Mouse (Mus musculus) thymus, adult 2 months (tissue): ENCODE results near the gene Ckap2. TPM values are rescaled to one million over a fixed set of nuclear protein-coding genes. Genes with fewer than 3 reads are reported as not detected.
"Not testable (repeated sequence)": the region's sequence is repeated elsewhere in the genome, so short reads cannot be mapped to it uniquely, and the experiment has no call there.

Experiments
- DNase-seq: peaks from one replicate; pipeline ENCODE4 v3.0.0; 2021
- H3K27ac ChIP-seq: fragments of 200-500 bp; 2 replicates; pipeline ENCODE4 v1.5.1; 2012; ENCODE audit warnings: low read length, control low read depth; ENCODE audit not compliant: control insufficient read depth, insufficient read depth
- H3K27me3 ChIP-seq: fragments of 200-500 bp; 2 replicates; pipeline ENCODE4 v1.6.1; 2012; ENCODE audit warnings: mild to moderate bottlenecking, low read length, moderate library complexity, mixed read lengths; ENCODE audit not compliant: control insufficient read depth, insufficient read depth
- H3K36me3 ChIP-seq: fragments of 200-500 bp; 2 replicates; pipeline ENCODE4 v1.6.1; 2012; ENCODE audit warnings: mild to moderate bottlenecking, low read length, moderate library complexity; ENCODE audit not compliant: control insufficient read depth, insufficient read depth
- H3K4me1 ChIP-seq: fragments of 200-500 bp; replicated peaks from 2 replicates; pipeline ENCODE4 v1.6.1; 2012; ENCODE audit warnings: low read length; ENCODE audit not compliant: control insufficient read depth, insufficient read depth
- H3K4me3 ChIP-seq: fragments of 200-500 bp; 2 replicates; pipeline ENCODE4 v1.5.1; 2012; ENCODE audit warnings: mild to moderate bottlenecking, low read length, control low read depth, moderate library complexity; ENCODE audit not compliant: control insufficient read depth, insufficient read depth
- CTCF ChIP-seq: fragments of 200-500 bp; IDR thresholded peaks from 2 replicates; pipeline ENCODE4 v1.5.1; 2012; ENCODE audit warnings: mild to moderate bottlenecking, control low read depth, low read length, moderate library complexity, borderline replicate concordance; ENCODE audit not compliant: control insufficient read depth, poor library complexity, insufficient read depth; ENCODE audit errors: extremely low read depth
- POLR2A ChIP-seq: fragments of 200-500 bp; IDR thresholded peaks from 2 replicates; pipeline ENCODE4 v1.6.1; 2012; ENCODE audit warnings: mild to moderate bottlenecking, low read length, control low read depth, moderate library complexity; ENCODE audit not compliant: control insufficient read depth, poor library complexity, insufficient read depth; ENCODE audit errors: extremely low read depth
- WGBS: fragments of 180-500 bp; shearing (Covaris S2); methylation state at CpG from one replicate; pipeline ENCODE4 v1.1.7; 2018; 5-methylcytosine and 5-hydroxymethylcytosine counted together
- polyA plus RNA-seq: library from polyadenylated mRNA; depleted of rRNA; stranded (reverse); fragments of >200 nt; gene quantifications from 2 replicates; pipeline ENCODE4 v1.2.3, GENCODE M21; 2012; rRNA removed

Gene Ckap2
- polyA plus RNA-seq, 1 experiment: 13.6 TPM

DNA sequence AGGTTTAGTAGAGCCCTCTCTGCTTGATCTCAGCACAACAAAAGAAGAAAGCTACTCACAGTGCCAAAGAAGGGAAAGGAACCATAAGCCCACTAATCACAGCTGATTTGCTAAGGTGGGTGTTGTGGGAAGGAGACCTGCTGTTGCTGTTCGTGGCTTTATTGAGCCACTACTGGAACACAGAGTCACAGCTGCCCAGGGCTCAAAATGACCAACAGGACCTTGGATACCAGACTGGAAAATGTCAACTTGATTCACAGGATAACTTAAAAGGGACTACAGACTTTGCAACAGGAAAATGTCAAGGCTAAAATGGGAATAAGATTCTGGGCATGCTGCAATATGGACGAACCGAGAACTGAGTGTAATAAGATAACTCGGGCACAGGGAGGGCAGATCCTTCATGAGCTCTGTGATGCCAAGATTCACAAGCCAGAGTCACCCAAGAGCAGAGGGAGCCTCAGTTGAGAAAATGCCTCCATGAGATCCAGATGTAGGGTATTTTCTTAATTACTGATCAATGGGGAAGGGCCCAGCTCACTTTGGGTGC lies 43.7 kb downstream of the Ckap2 start:
- Histone ChIP-seq H3K4me1 (no peaks in the 10 kb centered on the region), H3K27ac (no peak overlapping the region), H3K4me3 (no peak overlapping the region), H3K36me3 (no peaks in the 10 kb centered on the region), H3K27me3 (no peaks in the 10 kb centered on the region)
- TF ChIP-seq POLR2A: no peak
- no peak for TF ChIP-seq CTCF
- 93% methylated on average over 4 of the region's 4 CpGs for WGBS
- no peak for DNase-seq

DNA sequence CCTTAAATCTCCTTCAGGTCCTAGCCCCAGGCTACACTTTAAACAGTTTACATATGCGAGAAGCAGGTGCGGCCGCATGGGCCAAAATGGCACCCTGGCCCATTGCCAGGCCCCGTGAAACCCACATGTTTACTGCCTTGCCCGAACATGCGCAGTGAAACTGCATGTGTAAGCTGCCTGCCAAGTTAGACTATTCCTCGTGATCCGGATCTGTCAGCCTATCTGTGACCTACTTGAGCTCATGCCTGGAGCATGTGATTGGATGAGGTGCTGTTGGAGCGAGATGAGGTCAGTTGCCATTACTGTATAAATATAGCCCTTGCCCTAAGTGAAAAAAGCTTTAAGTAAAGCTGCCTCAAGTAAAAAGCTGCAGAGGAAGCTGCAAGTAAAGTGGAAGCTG lies 49.2 kb downstream of the Ckap2 start:
- 96% methylated on average over 9 of the region's 9 CpGs for WGBS

DNA sequence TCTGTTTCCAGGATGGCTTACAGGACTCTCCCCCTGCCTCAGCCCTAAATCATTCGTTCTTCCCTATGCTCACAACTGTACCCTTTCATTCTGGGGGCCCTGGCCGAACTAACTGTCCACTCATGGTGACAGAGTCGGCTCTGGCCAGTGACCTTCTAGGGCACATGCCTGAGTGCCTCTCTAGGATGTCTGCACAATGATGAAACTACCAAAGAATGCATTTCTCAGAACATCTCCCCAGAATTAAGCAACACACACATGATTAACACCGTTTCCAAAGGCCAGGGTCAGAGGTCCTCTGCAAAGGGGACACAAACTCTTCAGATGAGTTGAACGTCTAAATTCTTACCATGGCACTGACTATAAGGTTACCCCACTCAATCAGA lies 50.9 kb downstream of the Ckap2 start:
- Histone ChIP-seq H3K4me1 (no peaks in the 10 kb centered on the region), H3K4me3 (no peak overlapping the region), H3K27ac (no peak overlapping the region), H3K36me3 (no peaks in the 10 kb centered on the region), H3K27me3 (no peaks in the 10 kb centered on the region)
- no peak for DNase-seq
- no peak for TF ChIP-seq CTCF
- no peak for TF ChIP-seq POLR2A
- WGBS: 90% methylated on average over 5 of the region's 5 CpGs

More for the DNA sequence above, 49.2 kb downstream of the Ckap2 start:
- not testable (repeated sequence) for H3K27ac ChIP-seq, H3K36me3 ChIP-seq, H3K4me1 ChIP-seq, H3K4me3 ChIP-seq, H3K27me3 ChIP-seq, DNase-seq

DNA sequence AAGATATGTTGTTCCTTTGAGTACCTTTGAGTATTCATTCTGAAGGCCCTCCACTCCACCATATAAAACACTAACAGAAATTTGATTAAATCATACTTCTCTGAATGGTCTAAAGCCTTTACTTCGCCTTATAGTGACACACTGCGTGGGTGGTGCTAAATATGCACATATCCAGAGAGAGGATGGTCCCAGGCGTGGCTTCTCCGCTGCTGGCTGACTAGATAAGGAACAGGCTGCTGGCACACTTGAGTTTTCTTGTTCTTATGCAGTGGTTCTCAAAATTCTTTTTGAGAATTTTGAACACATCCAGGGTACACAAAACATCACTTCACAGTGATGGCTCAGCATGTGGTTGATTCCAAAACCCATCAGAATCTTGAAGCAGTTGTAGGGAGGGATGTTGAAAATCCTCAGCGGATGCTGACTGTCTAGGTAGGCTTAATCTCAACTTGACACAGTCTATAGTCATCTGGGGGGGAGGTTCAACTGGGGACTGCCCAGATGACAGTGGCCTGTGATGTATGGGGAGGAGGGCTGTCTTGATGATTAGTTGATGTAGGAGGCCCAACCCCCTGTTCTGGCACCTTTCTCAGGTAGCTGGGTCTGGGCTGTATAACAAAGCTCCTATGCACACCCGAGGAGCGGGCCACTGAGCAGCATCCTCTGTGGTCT lies 51.4 kb downstream of the Ckap2 start:
- WGBS: 96% methylated on average over 7 of the region's 7 CpGs

DNA sequence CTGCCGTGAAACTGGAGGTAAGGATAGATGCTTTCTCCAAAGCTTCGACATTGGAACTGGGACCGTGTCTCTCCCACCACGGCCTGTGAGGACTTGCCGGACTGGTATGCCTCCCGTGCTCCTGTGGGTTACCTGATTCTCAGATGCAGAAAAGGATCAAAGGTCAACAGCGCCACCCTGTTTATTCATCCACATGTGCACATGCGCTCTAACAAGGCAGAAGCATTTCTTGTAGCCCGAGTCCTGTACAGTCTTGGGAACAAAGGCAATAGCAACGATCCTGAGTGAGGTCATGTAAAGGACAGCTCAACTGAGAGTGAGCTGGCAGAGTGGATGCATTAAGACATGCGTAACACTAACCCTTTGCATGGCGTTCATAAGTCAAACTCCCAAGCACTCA lies 53.6 kb downstream of the Ckap2 start:
- Histone ChIP-seq H3K27me3 (no peaks in the 10 kb centered on the region), H3K4me3 (no peak overlapping the region), H3K27ac (no peak overlapping the region), H3K36me3 (no peaks in the 10 kb centered on the region), H3K4me1 (no peaks in the 10 kb centered on the region)
- 91% methylated on average over 12 of the region's 12 CpGs for WGBS
- TF ChIP-seq CTCF: no peak
- no peak for TF ChIP-seq POLR2A
- no peak for DNase-seq

More for the DNA sequence above, 51.4 kb downstream of the Ckap2 start:
- no peaks in the 10 kb centered on the region for H3K36me3 ChIP-seq
- H3K27me3 ChIP-seq: no peaks in the 10 kb centered on the region
- DNase-seq: no peak
- no peaks in the 10 kb centered on the region for H3K4me1 ChIP-seq
- no peak overlapping the region for H3K27ac ChIP-seq
- no peak for TF ChIP-seq CTCF
- TF ChIP-seq POLR2A: no peak
- H3K4me3 ChIP-seq: no peak overlapping the region

DNA sequence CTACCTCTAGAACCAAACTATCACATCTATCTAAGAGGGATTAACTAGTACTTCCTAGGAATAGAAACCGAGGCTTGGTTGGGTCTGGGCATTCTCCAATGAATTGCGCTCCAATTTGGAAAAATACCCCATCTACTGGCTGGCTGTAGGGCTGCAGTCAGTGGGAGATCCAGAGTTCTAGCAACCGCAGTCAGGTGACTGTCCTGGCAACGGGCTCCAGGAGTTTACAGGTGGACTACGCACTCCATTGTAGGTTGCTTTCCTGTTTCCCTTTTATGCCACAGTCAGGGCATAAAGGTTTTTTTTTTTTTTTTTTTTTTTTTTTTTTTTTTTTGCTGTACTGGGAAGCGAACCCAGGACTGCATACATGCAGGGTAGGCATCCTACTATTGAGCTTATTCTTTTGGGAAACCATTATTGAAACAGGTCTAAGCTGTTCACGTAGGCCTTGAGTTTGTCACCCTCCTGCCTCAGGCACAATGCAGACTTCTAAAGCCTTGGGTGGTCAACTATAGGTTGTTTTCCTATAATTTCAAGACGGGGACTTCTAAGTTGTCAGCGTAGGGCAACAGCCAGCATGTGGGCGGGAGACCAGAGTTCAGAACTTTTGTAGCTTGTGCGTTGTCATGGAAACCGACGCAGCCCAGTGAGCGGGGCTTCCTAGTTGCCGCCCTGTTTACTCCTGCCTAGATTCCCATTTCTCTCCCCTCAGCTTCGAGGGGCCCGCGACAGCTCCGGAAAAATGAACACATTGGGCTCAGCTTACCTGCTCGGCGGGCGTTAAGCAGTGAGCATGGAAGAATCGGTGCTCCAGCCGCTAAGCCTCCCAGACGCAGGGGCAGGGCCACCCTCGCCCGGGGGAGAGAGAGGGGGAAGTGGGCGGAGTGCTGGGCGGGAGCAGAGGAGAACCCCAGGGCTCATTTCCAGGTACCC lies 61.1 kb downstream of the Ckap2 start, which contains the start of gene Nek5:
Gene Nek5, minus strand, starts transcription at position 834 of the 933 bp plus-strand sequence.
- H3K36me3 ChIP-seq: no peaks in the 10 kb centered on the region
- no peak for TF ChIP-seq CTCF
- TF ChIP-seq POLR2A: no peak
- peak; percentile 31 for DNase-seq
- H3K27ac ChIP-seq: no peak within 1 kb of the TSS
- H3K27me3 ChIP-seq: no peaks in the 10 kb centered on the region
- 3% methylated on average over 29 of the region's 29 CpGs for WGBS
- H3K4me3 ChIP-seq: peak within 1 kb of the TSS; percentile 50
- H3K4me1 ChIP-seq: peaks cover 4% of the 10 kb centered on the region; the same call in 1 of the 2 replicates

Other genes starting within 250 kb of the Ckap2 start
- not detected in 2 replicates for gene Defb35, start 247.5 kb downstream of the Ckap2 start, polyA plus RNA-seq
- gene Defb13, start 239.1 kb downstream of the Ckap2 start, polyA plus RNA-seq: not detected in 2 replicates
- not detected in 2 replicates for gene Fam90a1a, start 227.1 kb downstream of the Ckap2 start, polyA plus RNA-seq
- gene Ccdc70, start 216.0 kb downstream of the Ckap2 start, polyA plus RNA-seq: not detected in 2 replicates
- 1.5 and 1.8 TPM in 2 replicates for gene Atp7b, start 125.5 kb downstream of the Ckap2 start, polyA plus RNA-seq
- gene Alg11, start 125.1 kb downstream of the Ckap2 start, polyA plus RNA-seq: 3.7 and 4.0 TPM in 2 replicates
- gene Nek5, start 60.8 kb downstream of the Ckap2 start, polyA plus RNA-seq: 0.06 and 0.11 TPM in 2 replicates
- 1.2 and 1.8 TPM in 2 replicates for gene Nek3, start 19.4 kb downstream of the Ckap2 start, polyA plus RNA-seq
- 14.6 and 16.9 TPM in 2 replicates for gene Vps36, start 7.0 kb upstream of the Ckap2 start, polyA plus RNA-seq
- gene Thsd1, start 41.5 kb upstream of the Ckap2 start, polyA plus RNA-seq: 1.8 and 2.1 TPM in 2 replicates
- not detected in 2 replicates for gene Tpte, start 97.6 kb upstream of the Ckap2 start, polyA plus RNA-seq
- gene Slc25a15, start 212.8 kb upstream of the Ckap2 start, polyA plus RNA-seq: 3.8 and 5.4 TPM in 2 replicates
- 5.0 and 5.6 TPM in 2 replicates for gene Mrps31, start 225.5 kb upstream of the Ckap2 start, polyA plus RNA-seq